25 mouse cellular contexts compared by ENCODE assay signal in the genomic region with DNA sequence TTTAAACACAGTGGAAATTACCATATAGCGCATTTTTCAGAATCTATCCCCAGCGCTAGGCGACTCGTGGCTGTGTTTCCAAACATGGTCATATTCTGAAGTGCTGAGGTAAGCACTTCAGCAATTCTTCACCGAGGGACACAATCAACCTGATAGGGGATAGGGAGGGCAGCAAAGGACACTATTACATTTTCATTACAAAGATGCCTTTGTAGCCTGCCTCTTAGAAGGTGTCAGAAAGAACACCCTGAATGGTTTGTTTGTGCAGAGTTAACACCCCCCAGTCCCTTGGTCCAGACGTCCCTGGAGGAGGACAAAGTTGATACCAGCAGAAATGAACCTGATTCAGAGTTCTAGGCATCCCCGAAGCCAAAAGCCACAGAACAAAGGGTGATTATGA. TPM values are rescaled to one million over a fixed set of nuclear protein-coding genes. Genes with fewer than 3 reads are reported as not detected.
"Had no signal": no experiment of that assay in that cellular context is flagged by ENCODE, and none has a peak within 500 bp of the region (broad histone marks: within the 10 kb centered on the region; RNA-seq: fewer than 3 reads in every experiment).

No protein-coding gene starts in this region.

- H3K9me3 ChIP-seq: heart, embryonic 10.5 days; heart, embryonic 12.5 days; hindbrain, embryonic 13.5 days; hindbrain, embryonic 15.5 days; kidney, embryonic 15.5 days; limb, embryonic 10.5 days; limb, embryonic 12.5 days had no signal

- H3K27ac ChIP-seq: heart, embryonic 10.5 days; hindbrain, embryonic 13.5 days; hindbrain, embryonic 15.5 days; hindbrain, postnatal 0 days; kidney, embryonic 15.5 days; kidney, postnatal 0 days; left cerebral cortex, adult 2 months; limb, embryonic 10.5 days; limb, embryonic 12.5 days had no signal

- H3K27me3 ChIP-seq: heart, embryonic 12.5 days; hindbrain, embryonic 13.5 days; hindbrain, embryonic 15.5 days; kidney, embryonic 15.5 days; limb, embryonic 12.5 days had no signal

- H3K4me3 ChIP-seq: heart, embryonic 10.5 days; heart, embryonic 12.5 days; hindbrain, embryonic 13.5 days; hindbrain, embryonic 15.5 days; kidney, embryonic 15.5 days; left cerebral cortex, adult 2 months; limb, embryonic 10.5 days; limb, embryonic 12.5 days had no signal

- H3K9ac ChIP-seq: heart, embryonic 12.5 days; hindbrain, embryonic 13.5 days; hindbrain, embryonic 15.5 days; kidney, embryonic 15.5 days; limb, embryonic 12.5 days had no signal

- H3K4me1 ChIP-seq: heart, embryonic 10.5 days; heart, embryonic 12.5 days; hindbrain, embryonic 13.5 days; hindbrain, embryonic 15.5 days; kidney, embryonic 15.5 days; limb, embryonic 10.5 days; limb, embryonic 12.5 days had no signal

- H3K4me2 ChIP-seq: heart, embryonic 12.5 days; hindbrain, embryonic 13.5 days; hindbrain, embryonic 15.5 days; kidney, embryonic 15.5 days; limb, embryonic 12.5 days; liver, embryonic 11.5 days had no signal

- H3K36me3 ChIP-seq: heart, embryonic 10.5 days; heart, embryonic 12.5 days; hindbrain, embryonic 13.5 days; hindbrain, embryonic 15.5 days; kidney, embryonic 15.5 days; limb, embryonic 10.5 days; limb, embryonic 12.5 days had no signal

- DNase-seq: gastrocnemius, postnatal 14 days; gastrocnemius, postnatal 36 days; heart, adult 18-20 months; heart, postnatal 10 days; kidney, adult 11 months; kidney, adult 2 months; kidney, adult 9 months; kidney, postnatal 14 days; kidney, postnatal 36 days; liver had no signal

- ATAC-seq: hindbrain, postnatal 0 days; intestine, embryonic 16.5 days had no signal

RNA-seq across cellular contexts. Expression of gene Trank1, which starts 15.1 kb away (rescaled TPM):
- total RNA-seq: gastrocnemius, postnatal 36 days; heart, adult 18-20 months; heart, postnatal 25 days; hematopoietic stem cell, adult 5-6 weeks had no signal
- polyA plus RNA-seq: heart, embryonic 16.5 days had no signal
